Mouse (Mus musculus): ENCODE data around the gene Atp13a3.

DNA sequence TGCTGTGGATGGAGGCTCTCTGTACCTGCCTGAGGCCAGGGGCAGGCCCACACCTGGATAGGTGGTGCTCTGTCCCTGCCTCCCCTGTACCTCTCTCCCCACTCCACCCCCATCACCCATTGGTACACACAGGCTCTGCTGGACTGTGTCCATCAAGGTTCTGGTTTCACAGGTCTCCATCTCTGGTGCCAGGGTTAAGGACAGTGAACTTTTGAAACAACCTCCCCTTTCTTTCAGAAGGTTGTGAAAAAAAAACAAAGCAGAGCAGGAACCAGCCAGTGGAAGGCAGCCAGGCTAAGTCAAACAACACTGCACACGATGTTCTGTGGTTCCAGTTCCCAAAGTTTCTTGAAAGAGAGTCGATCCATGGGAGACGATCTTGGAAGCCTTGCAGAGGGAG, 6.9 kb upstream of the Atp13a3 start:
- TF ChIP-seq CTCF (IDR thresholded peaks at IDR 0.05; ENCODE audit: control insufficient read depth, insufficient read depth, insufficient read length) (no peak), MAX (IDR thresholded peaks at IDR 0.05) (no peak), MYOG (IDR thresholded peaks at IDR 0.05; ENCODE audit: control insufficient read depth, extremely low read depth, insufficient read length) (no peak), MYOD1 (IDR thresholded peaks at IDR 0.05; ENCODE audit: control insufficient read depth, insufficient read length, low read depth) (no peak), CEBPB (IDR thresholded peaks at IDR 0.05; ENCODE audit: low read depth) (no peak), USF1 (IDR thresholded peaks at IDR 0.05; ENCODE audit: low read depth) (no peak)
